Mouse (Mus musculus): ENCODE data around the gene Gkn2. TPM values are rescaled to one million over a fixed set of nuclear protein-coding genes. Genes with fewer than 3 reads are reported as not detected.

Gkn2 gene
- polyA plus RNA-seq, 1 experiment from 2014 or later, result not detected

DNA sequence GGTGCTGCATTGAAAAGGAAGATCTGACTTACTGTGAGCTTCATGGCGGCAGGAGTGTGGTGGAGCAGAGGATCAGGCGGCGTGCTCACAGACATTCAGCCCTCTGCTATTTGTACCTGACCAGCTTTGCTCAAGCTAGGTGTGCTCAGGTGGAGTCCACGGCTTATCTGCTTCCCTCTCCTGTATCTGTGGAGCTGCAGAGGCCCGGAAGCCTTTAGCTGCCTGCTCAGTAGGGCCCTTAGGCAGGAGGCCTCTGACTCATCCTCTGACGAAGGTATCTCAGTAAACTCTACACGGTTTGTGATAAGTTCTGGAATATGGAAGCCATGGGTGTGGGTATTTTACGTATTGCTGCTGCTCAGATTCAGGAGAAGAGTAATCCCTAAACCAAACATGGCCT lies 22.3 kb upstream of the Gkn2 start, which contains the start of gene Gkn1:
TSS of gene Gkn1 (minus strand) at position 114 of the 400 bp plus-strand sequence.
- 95% methylated on average over 8 of the region's 8 CpGs for WGBS
- H3K36me3 ChIP-seq (ENCODE audit: control insufficient read depth, insufficient read depth, low read length), result no peaks in the 10 kb centered on the region

DNA sequence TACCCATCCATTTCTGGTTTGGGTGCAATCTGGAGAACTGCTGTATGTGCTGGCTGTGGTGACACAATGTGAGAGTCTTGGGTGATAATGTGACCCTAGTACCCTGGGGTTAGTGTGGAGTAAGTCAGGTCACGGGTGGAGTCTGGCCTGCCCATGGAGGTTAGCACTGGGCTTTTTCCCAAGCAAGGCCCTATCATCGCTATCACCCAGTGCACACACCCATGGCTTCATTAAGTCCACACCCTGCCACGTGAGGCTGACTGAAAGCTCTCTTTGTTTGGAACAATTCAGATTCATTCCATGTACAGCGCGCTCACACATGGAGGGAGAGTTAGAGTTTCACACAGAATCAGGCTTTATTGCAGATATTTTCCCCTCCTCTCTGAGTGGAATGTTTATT lies 18.7 kb upstream of the Gkn2 start:
- Histone ChIP-seq H3K4me1 (ENCODE audit: control insufficient read depth, insufficient read depth, low read length) (no peaks in the 10 kb centered on the region), H3K4me2 (ENCODE audit: low read length) (no peak overlapping the region), H3K9ac (ENCODE audit: low read depth, low read length) (no peak overlapping the region), H3K27me3 (ENCODE audit: control insufficient read depth, insufficient read depth, low read depth, low read length) (no peaks in the 10 kb centered on the region), H3K36me3 (ENCODE audit: control insufficient read depth, insufficient read depth, low read length) (no peaks in the 10 kb centered on the region), H3K9me3 (replicated peaks; ENCODE audit: control insufficient read depth, low read length, poor library complexity, severe bottlenecking) (no peaks in the 10 kb centered on the region), H3K27ac (ENCODE audit: low read length) (no peak overlapping the region), H3K4me3 (ENCODE audit: low read depth, low read length) (no peak overlapping the region)
- no peak for ATAC-seq
- WGBS, result 67% methylated on average over 5 of the region's 5 CpGs

More for the DNA sequence above, 22.3 kb upstream of the Gkn2 start, which contains the start of gene Gkn1:
- Histone ChIP-seq H3K27me3 (ENCODE audit: control insufficient read depth, insufficient read depth, low read depth, low read length) (no peaks in the 10 kb centered on the region), H3K27ac (ENCODE audit: low read length) (no peak within 1 kb of the TSS), H3K4me3 (ENCODE audit: low read depth, low read length) (no peak within 1 kb of the TSS), H3K9ac (ENCODE audit: low read depth, low read length) (no peak within 1 kb of the TSS), H3K4me2 (ENCODE audit: low read length) (no peak within 1 kb of the TSS), H3K4me1 (ENCODE audit: control insufficient read depth, insufficient read depth, low read length) (no peaks in the 10 kb centered on the region), H3K9me3 (replicated peaks; ENCODE audit: control insufficient read depth, low read length, poor library complexity, severe bottlenecking) (no peaks in the 10 kb centered on the region)
- no peak for ATAC-seq

DNA sequence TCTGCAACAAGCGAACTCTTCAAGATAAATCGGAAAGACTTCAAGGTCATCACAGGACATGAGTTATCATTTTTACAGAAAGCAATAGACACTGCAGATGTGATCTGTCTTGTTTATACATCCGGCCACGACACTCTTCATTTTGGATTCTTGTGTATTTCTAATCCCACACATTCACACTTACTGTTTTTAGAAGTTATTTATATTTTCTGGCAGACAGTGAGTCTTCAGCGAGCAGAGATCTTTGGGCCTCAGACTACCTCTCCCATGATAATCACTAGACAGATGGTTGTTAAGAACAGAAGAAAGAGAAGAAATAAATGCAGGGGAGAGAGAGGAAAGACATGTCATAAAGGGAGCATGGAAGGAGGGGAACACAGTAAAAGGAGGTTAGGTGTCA lies 3.9 kb upstream of the Gkn2 start:
- Histone ChIP-seq H3K9me3 (replicated peaks; ENCODE audit: control insufficient read depth, low read length, poor library complexity, severe bottlenecking) (no peaks in the 10 kb centered on the region), H3K4me1 (ENCODE audit: control insufficient read depth, insufficient read depth, low read length) (no peaks in the 10 kb centered on the region), H3K36me3 (ENCODE audit: control insufficient read depth, insufficient read depth, low read length) (no peaks in the 10 kb centered on the region), H3K27ac (ENCODE audit: low read length) (no peak overlapping the region), H3K4me2 (ENCODE audit: low read length) (no peak overlapping the region), H3K27me3 (ENCODE audit: control insufficient read depth, insufficient read depth, low read depth, low read length) (no peaks in the 10 kb centered on the region), H3K9ac (ENCODE audit: low read depth, low read length) (no peak overlapping the region), H3K4me3 (ENCODE audit: low read depth, low read length) (no peak overlapping the region)
- 94% methylated on average over 5 of the region's 5 CpGs for WGBS
- ATAC-seq, result no peak

DNA sequence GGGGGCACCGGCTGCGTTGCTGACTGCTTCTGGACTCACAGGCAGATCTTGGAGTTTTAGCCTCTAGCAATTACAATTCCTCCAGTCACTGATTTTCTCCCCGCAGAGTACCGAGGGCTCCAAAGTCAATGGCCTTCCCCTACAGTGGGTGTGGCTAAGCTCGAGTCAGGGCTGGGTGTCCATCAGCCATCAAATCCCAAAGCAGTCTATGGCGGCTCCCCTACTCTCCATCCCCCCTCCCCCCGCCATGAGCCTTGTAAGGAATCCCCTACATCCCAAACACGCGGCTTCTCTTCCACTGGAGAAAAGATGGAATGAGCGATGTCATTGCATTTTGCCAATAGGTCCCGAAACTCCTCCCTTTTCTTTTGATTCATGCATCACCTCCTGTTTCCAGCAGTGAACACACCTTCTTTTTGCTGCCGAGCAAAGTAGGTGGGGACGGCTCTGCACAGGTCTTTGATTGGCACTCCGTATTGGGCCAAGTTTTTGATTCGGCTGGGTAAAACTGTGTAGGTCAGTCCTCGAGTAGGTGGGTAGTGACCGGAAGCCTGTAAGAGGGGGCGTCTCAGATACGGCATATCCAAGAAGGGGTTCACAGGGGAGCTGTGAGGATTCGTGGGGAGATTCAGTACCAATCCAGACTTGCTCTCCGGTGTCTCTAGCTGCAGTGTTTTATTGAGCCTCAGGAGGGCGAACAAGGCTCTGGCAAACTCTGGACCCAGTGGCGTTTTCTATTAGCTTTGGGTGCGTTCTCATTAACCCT lies 11.0 kb downstream of the Gkn2 start:
- no peaks in the 10 kb centered on the region for H3K36me3 ChIP-seq (ENCODE audit: control insufficient read depth, insufficient read depth, low read length)
- 5% methylated on average over 24 of the region's 24 CpGs for WGBS
- H3K9ac ChIP-seq (ENCODE audit: low read depth, low read length), result peak overlapping the region; percentile 58
- H3K4me2 ChIP-seq (ENCODE audit: low read length), result peak overlapping the region; percentile 68
- peaks cover 2% of the 10 kb centered on the region; the same call in 1 of the 2 replicates for H3K27me3 ChIP-seq (ENCODE audit: control insufficient read depth, insufficient read depth, low read depth, low read length)
- H3K4me1 ChIP-seq (ENCODE audit: control insufficient read depth, insufficient read depth, low read length), result 0 out of 2 replicates have a peak, but pooled peaks cover 2% of the 10 kb centered on the region
- peak; percentile 68; the same call in 1 of the 2 replicates for ATAC-seq
- H3K4me3 ChIP-seq (ENCODE audit: low read depth, low read length), result peak overlapping the region; percentile 40
- no peaks in the 10 kb centered on the region for H3K9me3 ChIP-seq (replicated peaks; ENCODE audit: control insufficient read depth, low read length, poor library complexity, severe bottlenecking)
- H3K27ac ChIP-seq (ENCODE audit: low read length), result no peak overlapping the region

DNA sequence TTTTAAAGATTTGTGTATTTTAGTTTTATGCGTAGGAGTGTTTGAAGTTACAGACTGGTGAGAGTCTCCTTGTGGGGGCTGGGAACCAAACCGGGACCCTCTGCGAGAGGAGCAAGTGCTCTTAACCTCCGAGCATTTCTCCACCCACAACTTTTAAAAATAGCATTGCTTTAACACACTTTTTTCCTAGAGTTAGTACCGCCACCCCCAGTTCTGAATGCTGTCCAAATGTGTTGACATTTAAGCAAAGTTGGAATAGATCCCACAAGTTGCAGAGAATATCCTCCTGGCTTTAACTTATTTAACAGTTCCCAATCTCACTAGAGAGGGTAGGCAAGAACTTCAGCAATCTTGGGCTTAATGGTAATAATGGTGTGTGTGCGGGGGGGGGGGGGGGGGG lies 11.6 kb downstream of the Gkn2 start:
- no peak overlapping the region for H3K9ac ChIP-seq (ENCODE audit: low read depth, low read length)
- WGBS, result 68% methylated on average over 5 of the region's 6 CpGs
- ATAC-seq, result no peak
- no peak overlapping the region for H3K4me3 ChIP-seq (ENCODE audit: low read depth, low read length)
- H3K36me3 ChIP-seq (ENCODE audit: control insufficient read depth, insufficient read depth, low read length), result no peaks in the 10 kb centered on the region
- peaks cover 2% of the 10 kb centered on the region; the same call in 1 of the 2 replicates for H3K27me3 ChIP-seq (ENCODE audit: control insufficient read depth, insufficient read depth, low read depth, low read length)
- peak overlapping the region; percentile 68 for H3K4me2 ChIP-seq (ENCODE audit: low read length)
- 0 out of 2 replicates have a peak, but pooled peaks cover 2% of the 10 kb centered on the region for H3K4me1 ChIP-seq (ENCODE audit: control insufficient read depth, insufficient read depth, low read length)
- H3K27ac ChIP-seq (ENCODE audit: low read length), result no peak overlapping the region
- H3K9me3 ChIP-seq (replicated peaks; ENCODE audit: control insufficient read depth, low read length, poor library complexity, severe bottlenecking), result no peaks in the 10 kb centered on the region

DNA sequence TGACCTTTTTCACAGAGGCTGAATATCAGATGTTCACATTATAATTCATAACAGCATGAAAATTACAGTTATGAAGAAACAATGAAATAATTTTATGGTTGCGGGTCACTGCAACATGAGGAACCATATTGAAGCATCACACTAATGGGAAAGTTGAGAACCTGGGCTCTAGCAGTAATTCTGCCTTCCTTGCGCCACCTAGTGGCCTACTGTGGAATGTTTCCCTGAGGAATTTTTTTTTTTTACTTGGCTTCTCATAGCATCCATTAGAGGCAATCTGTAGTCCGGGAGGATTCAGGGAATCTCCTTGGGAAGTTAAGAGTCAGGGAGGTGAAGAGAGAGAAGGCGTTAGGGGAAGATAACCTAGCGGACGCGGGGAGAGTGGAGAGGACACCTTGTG lies 13.0 kb downstream of the Gkn2 start:
- no peak overlapping the region for H3K4me3 ChIP-seq (ENCODE audit: low read depth, low read length)
- no peak for ATAC-seq
- 11% methylated on average over 7 of the region's 7 CpGs for WGBS
- H3K36me3 ChIP-seq (ENCODE audit: control insufficient read depth, insufficient read depth, low read length), result no peaks in the 10 kb centered on the region
- H3K4me1 ChIP-seq (ENCODE audit: control insufficient read depth, insufficient read depth, low read length), result 0 out of 2 replicates have a peak, but pooled peaks cover 2% of the 10 kb centered on the region
- H3K9ac ChIP-seq (ENCODE audit: low read depth, low read length), result no peak overlapping the region
- H3K4me2 ChIP-seq (ENCODE audit: low read length), result no peak overlapping the region
- H3K27ac ChIP-seq (ENCODE audit: low read length), result no peak overlapping the region
- no peaks in the 10 kb centered on the region for H3K9me3 ChIP-seq (replicated peaks; ENCODE audit: control insufficient read depth, low read length, poor library complexity, severe bottlenecking)
- peaks cover 2% of the 10 kb centered on the region; the same call in 1 of the 2 replicates for H3K27me3 ChIP-seq (ENCODE audit: control insufficient read depth, insufficient read depth, low read depth, low read length)

DNA sequence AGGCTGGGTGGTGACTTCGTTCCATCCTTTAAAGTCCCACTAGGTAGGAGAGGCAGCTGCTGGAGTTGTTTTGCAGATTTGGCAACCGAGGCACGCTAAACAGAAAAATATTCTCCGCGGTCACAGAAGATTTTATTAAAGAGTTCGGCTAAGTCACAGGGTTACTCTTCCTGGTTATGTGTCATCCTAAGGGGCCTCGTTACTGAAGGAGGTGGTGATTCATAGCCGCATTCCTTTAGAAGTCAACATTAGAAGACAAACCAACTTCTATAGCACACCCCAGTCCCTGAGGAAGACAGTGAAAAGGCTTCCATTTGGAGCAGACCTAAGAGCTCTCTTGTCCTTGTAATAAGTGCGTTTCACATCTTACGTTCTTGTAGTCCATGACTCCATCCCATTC lies 13.5 kb downstream of the Gkn2 start:
- Histone ChIP-seq H3K4me3 (ENCODE audit: low read depth, low read length) (no peak overlapping the region), H3K4me2 (ENCODE audit: low read length) (no peak overlapping the region), H3K4me1 (ENCODE audit: control insufficient read depth, insufficient read depth, low read length) (0 out of 2 replicates have a peak, but pooled peaks cover 2% of the 10 kb centered on the region), H3K9ac (ENCODE audit: low read depth, low read length) (no peak overlapping the region), H3K27ac (ENCODE audit: low read length) (no peak overlapping the region), H3K36me3 (ENCODE audit: control insufficient read depth, insufficient read depth, low read length) (no peaks in the 10 kb centered on the region), H3K9me3 (replicated peaks; ENCODE audit: control insufficient read depth, low read length, poor library complexity, severe bottlenecking) (no peaks in the 10 kb centered on the region), H3K27me3 (ENCODE audit: control insufficient read depth, insufficient read depth, low read depth, low read length) (peaks cover 2% of the 10 kb centered on the region; the same call in 1 of the 2 replicates)
- ATAC-seq, result no peak
- WGBS, result 89% methylated on average over 10 of the region's 10 CpGs

DNA sequence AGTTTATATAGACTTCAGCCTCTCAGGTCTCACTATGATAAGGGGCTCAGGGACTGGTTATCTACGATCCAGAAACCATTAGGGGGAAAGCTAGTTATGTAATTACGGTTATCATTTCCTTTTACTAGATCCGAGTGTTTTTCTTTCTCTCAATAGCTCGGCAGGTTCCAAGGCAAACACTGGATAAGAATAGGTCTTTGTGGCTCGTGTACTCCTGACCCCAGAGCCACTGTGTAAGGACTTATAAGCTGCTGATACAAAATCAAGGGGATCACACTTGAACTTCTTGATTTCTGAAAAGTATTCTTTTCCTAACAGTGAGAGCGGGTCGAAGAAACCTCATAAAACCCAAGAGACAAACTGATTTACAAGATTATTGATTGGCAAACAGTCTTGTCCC lies 15.7 kb downstream of the Gkn2 start, which contains the start of gene Gkn3:
TSS of gene Gkn3 (minus strand) at position 59 of the 400 bp plus-strand sequence.
- 55% methylated on average over 7 of the region's 7 CpGs for WGBS
- H3K36me3 ChIP-seq (ENCODE audit: control insufficient read depth, insufficient read depth, low read length), result no peaks in the 10 kb centered on the region
- no peak within 1 kb of the TSS for H3K9ac ChIP-seq (ENCODE audit: low read depth, low read length)
- peaks cover 2% of the 10 kb centered on the region; the same call in 1 of the 2 replicates for H3K27me3 ChIP-seq (ENCODE audit: control insufficient read depth, insufficient read depth, low read depth, low read length)
- H3K27ac ChIP-seq (ENCODE audit: low read length), result no peak within 1 kb of the TSS
- no peaks in the 10 kb centered on the region for H3K9me3 ChIP-seq (replicated peaks; ENCODE audit: control insufficient read depth, low read length, poor library complexity, severe bottlenecking)
- no peak within 1 kb of the TSS for H3K4me2 ChIP-seq (ENCODE audit: low read length)
- H3K4me1 ChIP-seq (ENCODE audit: control insufficient read depth, insufficient read depth, low read length), result 0 out of 2 replicates have a peak, but pooled peaks cover 2% of the 10 kb centered on the region
- ATAC-seq, result no peak
- no peak within 1 kb of the TSS for H3K4me3 ChIP-seq (ENCODE audit: low read depth, low read length)

DNA sequence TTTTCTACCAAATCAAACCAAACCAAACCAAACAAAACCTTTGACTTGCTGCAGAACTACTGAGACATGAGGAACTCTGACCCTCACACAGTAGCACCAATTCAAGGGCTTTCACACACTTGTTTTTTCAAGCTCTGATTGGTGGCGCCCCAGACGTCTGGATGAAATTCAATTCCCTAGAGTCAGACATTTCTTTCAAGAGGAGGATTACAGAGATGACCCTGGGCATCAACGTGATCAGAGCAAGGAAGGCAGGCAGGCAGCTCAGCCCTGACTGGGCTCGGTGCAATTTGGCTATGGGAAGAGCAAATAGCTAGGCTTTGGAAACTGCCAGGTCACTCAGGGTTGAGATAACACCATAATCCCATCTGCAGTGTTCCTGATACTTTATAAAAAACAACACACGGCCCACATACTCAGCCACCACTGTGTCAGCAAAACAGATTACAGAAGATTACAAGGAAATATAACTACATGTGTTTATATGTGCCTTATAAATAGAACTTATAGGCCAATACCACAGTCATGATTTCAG lies 16.4 kb downstream of the Gkn2 start:
- H3K27ac ChIP-seq (ENCODE audit: low read length), result no peak overlapping the region
- H3K9ac ChIP-seq (ENCODE audit: low read depth, low read length), result no peak overlapping the region
- H3K4me2 ChIP-seq (ENCODE audit: low read length), result no peak overlapping the region
- H3K4me3 ChIP-seq (ENCODE audit: low read depth, low read length), result no peak overlapping the region
- no peak for ATAC-seq
- no peaks in the 10 kb centered on the region for H3K36me3 ChIP-seq (ENCODE audit: control insufficient read depth, insufficient read depth, low read length)
- peaks cover 2% of the 10 kb centered on the region; the same call in 1 of the 2 replicates for H3K27me3 ChIP-seq (ENCODE audit: control insufficient read depth, insufficient read depth, low read depth, low read length)
- 30% methylated on average over 5 of the region's 5 CpGs for WGBS
- H3K4me1 ChIP-seq (ENCODE audit: control insufficient read depth, insufficient read depth, low read length), result 0 out of 2 replicates have a peak, but pooled peaks cover 2% of the 10 kb centered on the region
- no peaks in the 10 kb centered on the region for H3K9me3 ChIP-seq (replicated peaks; ENCODE audit: control insufficient read depth, low read length, poor library complexity, severe bottlenecking)
